Mouse (Mus musculus) embryo, embryonic 11 days (tissue): ENCODE data around the gene Diaph2.
"Not testable (repeated sequence)": the region's sequence is repeated elsewhere in the genome, so short reads cannot be mapped to it uniquely, and the experiment has no call there.

Experiments
- DNase-seq: peaks from one replicate; pipeline ENCODE4 v3.0.0-alpha.2; 2015

The Diaph2 gene

GRCm38 (mm10) chrX:129749571-129750061 is at the start of gene Diaph2:
Gene Diaph2, plus strand, starts transcription at chrX:129749742.
- DNase-seq: peak; percentile 86

DNA sequence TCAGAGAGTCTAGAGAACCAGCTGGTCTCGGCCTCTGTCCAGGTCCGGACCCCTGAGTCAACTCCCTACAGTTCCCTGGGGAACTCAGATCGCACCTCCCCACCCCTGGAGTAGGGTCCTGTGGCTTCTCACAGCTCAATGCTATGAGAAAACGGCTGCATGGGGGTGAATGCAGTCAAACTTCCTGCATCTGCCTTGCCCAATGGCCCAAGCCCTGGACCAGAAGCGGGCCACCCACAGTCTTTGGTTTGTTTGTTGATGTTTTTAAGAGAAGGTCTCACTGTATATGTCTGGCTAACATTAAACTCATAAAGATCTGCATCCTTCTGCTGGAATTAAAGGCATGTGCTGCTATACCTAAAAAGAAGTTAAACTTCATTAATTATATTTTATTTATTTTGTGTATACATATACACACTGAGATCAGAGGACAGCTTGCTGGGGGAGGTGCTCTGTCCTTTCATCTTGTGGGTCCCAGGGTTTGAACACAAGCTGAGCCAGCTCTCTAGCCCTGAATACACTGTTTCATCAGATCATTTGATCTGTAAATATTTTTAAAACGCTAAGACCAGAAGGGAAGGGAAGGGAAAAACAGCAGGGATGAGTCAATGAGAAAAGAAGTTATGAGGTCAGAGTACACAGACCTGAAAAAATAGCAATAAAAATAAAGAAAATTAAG is 47.8 kb upstream of the Diaph2 start:
- peak; percentile 1 for DNase-seq

- DNase-seq: no peak
Observed at GRCm38 (mm10) chrX:129709656-129710055, 39.9 kb upstream of the Diaph2 start.

GRCm38 (mm10) chrX:129728717-129729220 is 20.8 kb upstream of the Diaph2 start:
- DNase-seq: no peak

GRCm38 (mm10) chrX:129736562-129736961 is 13.0 kb upstream of the Diaph2 start:
- DNase-seq: no peak

- no peak for DNase-seq
Observed at GRCm38 (mm10) chrX:129739226-129739625, 10.3 kb upstream of the Diaph2 start.

GRCm38 (mm10) chrX:129742981-129743380 is 6.6 kb upstream of the Diaph2 start:
- DNase-seq: no peak

DNA sequence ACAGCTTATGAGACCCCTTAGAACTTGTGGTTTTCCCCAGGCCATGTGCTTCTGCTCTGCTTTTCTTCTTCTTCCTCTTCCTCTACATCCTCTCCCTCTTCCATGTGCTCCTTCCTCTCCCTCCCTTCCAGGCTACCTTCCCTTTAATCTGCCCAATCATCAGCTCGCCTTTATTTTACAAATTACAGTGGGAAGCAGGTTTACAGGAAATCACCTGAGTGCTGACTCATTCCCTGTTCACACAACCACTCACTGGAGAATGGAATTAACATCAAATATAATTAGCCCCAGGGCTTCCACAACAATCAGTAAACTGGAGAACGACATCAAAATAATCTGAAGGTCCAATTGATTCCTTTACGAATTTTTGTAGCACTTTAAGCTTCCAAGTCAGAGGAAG is 3.6 kb upstream of the Diaph2 start:
- no peak for DNase-seq

- no peak for DNase-seq
Observed at GRCm38 (mm10) chrX:129749102-129749501, 440 bp upstream of the Diaph2 start.

DNA sequence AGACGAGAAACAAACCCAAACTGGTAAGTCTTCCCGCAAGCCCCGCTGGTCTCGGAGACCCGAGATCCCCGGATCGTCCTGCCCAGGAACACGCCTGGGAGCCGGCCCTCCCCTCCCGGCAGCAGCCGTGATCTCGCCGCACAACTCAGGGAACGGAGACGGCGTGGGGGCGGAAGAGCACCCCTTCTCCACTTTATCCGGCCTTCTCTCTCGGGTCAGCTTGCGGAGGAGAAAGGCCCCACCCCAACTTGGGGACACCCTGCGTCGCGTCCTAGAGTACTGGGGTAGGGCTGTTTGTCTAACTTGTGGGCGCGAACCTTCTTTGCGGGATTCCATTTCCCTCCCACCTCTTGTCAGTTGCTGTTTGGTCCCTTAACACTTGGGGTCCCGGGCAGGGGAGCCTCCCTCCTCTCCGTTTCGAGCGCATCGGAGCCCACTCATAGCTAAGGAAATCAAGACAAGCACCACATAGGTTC is 590 bp downstream of the Diaph2 start:
- peak; percentile 39 for DNase-seq

GRCm38 (mm10) chrX:129750606-129751005 is 1.1 kb downstream of the Diaph2 start:
- no peak for DNase-seq

- no peak for DNase-seq
Observed at GRCm38 (mm10) chrX:129756606-129757005, 7.1 kb downstream of the Diaph2 start.

- DNase-seq: no peak
Observed at GRCm38 (mm10) chrX:129762649-129763048, 13.1 kb downstream of the Diaph2 start.

DNA sequence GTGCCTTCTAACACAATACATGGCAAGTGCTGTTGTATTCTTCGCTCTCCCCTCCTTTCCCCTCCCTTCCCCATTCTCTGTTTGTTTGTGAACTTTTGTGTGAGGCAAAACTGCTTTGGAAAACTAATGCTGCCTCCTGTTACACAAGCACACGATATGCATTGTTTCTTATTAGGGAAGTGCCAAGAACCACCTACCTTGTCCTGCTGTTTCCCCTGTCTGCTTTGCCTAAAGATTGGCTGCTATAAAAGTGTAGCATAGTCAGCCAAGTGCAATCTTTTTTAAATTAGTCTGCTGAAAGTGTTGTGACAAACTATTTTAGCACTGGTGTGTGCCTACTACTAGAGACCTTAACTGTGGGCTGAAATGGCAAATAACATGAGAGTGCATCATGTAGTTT is 15.8 kb downstream of the Diaph2 start:
- DNase-seq: no peak

GRCm38 (mm10) chrX:129766811-129767210 is 17.3 kb downstream of the Diaph2 start:
- no peak for DNase-seq

DNA sequence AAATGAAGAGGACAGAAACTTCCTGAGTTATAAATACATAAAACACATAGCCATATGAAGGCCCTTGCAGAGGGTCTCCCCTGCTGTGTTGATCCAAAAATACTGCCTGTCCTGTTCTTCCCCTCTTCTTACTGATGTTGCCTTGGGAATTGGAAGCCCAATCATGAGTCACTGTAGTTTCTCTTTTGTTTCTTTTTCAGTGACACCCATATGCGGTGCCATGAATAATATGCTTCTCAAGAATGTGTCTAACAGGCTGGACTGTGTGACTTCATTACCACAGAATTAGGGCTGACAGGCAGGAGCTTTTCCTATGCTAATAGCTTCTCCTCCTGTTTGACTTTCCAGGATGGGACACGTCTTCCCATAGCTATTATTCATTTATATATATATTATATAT is 21.1 kb downstream of the Diaph2 start:
- no peak for DNase-seq

GRCm38 (mm10) chrX:129773556-129774255 is 24.2 kb downstream of the Diaph2 start:
- DNase-seq: no peak

DNA sequence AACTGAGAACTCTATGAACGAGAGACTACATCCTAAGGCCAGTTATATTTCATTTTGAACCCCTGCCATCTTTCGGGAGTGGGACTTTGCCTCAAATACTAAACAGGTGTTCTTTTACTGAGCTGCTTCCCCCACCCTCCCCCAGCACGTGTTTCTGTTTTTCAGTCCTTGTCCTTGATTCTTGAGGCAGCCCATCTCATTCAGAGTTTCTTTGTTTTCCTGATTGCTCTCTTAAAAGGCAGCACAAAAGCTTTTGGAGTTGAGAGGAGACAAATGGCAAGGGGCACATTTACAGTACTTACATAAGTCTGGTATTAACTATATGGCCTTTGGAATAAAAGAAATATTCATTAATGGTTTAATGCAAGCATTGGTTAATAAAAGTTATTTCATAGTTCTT is 24.9 kb downstream of the Diaph2 start:
- DNase-seq: no peak

GRCm38 (mm10) chrX:129776761-129777160 is 27.2 kb downstream of the Diaph2 start:
- no peak for DNase-seq

DNA sequence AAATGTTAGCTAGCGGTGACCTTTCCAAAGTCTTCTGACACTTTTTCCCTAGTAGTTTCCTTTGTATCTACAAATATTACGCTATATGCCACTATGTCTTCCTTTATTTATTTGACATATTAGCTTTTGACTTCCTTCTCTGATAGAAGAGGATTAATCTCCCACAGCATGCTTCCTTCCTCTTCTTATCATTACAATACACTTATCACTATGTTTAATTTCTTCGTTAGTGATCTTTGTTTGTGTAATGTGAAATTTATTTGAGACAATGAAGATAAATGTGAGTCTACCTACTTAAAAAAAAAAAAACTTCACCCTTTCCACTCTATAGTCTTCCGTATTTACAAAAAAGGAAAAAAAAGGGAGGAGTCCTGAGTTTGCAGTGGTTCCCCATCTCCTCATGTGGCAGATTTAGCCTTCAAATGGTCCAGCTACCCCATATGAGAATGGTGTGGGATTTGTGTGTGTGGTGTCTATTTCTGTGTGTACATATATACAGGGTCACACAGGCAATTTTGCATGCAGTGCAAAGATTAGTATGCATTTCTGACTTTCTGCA is 27.9 kb downstream of the Diaph2 start:
- DNase-seq: no peak

DNA sequence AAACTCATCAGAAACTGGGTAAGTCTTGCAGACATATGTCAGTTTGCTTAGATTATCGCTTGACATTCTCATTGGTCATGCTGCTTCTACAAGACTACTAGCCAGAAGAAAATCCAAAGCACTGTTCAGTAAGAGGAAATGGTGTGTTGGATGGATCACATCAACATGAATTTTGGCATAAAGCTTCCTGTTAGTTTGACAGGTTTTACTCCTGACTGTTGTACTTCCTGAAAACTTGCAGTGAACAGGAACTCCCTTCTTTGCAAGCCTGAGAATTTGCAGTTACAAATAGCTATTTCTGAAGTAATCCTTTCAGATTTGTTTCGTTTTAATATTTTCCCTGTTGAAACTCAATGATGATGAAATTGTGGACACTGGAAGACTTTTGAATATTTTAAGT is 32.3 kb downstream of the Diaph2 start:
- DNase-seq: no peak

GRCm38 (mm10) chrX:129784062-129784461 is 34.5 kb downstream of the Diaph2 start:
- DNase-seq: no peak

- not testable (repeated sequence) for DNase-seq
Observed at GRCm38 (mm10) chrX:129799920-129800319, 50.4 kb downstream of the Diaph2 start.

DNA sequence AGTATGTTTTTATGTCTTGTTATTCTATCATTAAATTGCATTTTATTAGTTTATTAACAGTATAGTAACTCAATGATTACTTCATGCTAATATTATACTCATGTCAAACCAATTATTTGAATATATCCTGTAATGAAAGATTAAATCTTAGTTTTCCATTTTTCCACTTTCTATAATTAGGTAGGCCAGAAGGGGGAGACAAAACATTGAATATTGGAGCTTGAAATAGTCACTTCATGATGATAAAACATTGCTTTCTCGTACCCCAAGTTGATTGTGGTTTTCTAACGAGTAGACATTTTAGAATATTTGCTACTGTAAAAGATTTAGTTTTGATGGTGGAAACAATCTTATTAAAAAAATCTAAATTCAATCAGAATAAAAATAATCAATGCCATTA is 82.4 kb downstream of the Diaph2 start:
- peak; percentile 2 for DNase-seq
